Mouse (Mus musculus) adrenal gland (tissue): ENCODE data around the gene Neu1.
"Not testable (repeated sequence)": the region's sequence is repeated elsewhere in the genome, so short reads cannot be mapped to it uniquely, and the experiment has no call there.

Experiments used
- intact Hi-C: fragments of 180-260 bp; cut with DNase I; formaldehyde crosslinking; loops from one replicate; pipeline ENCODE4 v1.15.1; 2025

Neu1 gene

DNA sequence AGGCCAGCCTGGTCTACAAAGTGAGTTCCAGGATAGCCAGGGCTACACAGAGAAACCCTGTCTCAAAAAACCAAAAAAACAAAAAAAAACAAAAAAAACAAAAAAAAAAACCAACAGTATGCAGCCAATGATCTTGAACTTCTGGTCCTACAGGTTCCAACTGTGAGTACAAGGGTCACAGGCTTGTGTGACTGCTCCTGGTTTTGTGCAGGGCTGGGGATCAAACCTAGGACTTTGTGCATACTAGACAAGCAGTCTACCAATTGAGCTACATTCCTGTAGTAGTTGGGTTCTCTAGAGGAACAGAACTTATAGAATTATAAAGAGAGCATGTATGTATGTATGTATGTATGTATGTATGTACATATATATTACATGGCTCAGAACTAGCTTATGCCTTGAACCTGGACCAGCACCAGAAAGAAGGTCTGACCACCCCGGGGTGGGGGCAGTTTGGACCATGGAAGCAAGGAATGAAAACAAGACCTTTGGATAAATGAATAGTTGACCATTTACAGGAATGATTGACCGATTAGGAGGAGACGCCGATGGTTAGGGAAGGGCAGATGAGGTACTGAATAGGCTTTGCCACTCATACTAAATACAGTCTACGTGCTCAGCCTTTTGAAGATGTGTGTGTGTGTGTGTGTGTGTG, 15.6 kb downstream of the Neu1 start:
- intact Hi-C loops: no loop called here

- intact Hi-C loops: no loop called here
These were observed 16.6 kb downstream of the Neu1 start for GRCm38 (mm10) chr17:34947606-34948005.

- intact Hi-C loops: not testable (repeated sequence)
These were observed 17.9 kb downstream of the Neu1 start for GRCm38 (mm10) chr17:34948721-34949552.

DNA sequence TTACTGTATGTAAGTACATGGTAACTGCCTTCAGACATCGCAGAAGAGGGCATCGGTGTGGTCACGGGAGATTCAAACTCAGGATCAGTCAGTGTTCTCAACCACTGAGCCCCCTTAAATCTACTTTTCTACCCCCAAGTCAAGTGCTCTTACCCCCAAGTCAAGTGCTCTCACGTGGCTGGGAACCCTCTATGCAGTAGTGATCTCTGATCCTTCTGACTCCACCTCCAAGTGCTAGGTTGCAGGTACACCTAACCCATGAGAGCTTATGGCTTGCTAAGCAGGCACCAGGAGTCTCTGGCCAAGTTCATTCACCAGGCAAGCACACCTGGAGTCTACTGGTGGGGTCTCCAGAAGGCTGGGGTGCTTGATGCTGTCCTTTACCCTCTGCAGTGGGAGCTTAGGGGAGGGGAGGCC, 18.5 kb downstream of the Neu1 start:
- intact Hi-C loops: no loop called here

- intact Hi-C loops: no loop called here
These were observed 19.7 kb downstream of the Neu1 start for GRCm38 (mm10) chr17:34950514-34951455.

GRCm38 (mm10) chr17:34951636-34952377, 20.8 kb downstream of the Neu1 start:
- intact Hi-C loops: loop anchor here (2.0 kb wide), 1 partner anchor 29 kb away; the partner anchor contains the start of gene Lsm2

DNA sequence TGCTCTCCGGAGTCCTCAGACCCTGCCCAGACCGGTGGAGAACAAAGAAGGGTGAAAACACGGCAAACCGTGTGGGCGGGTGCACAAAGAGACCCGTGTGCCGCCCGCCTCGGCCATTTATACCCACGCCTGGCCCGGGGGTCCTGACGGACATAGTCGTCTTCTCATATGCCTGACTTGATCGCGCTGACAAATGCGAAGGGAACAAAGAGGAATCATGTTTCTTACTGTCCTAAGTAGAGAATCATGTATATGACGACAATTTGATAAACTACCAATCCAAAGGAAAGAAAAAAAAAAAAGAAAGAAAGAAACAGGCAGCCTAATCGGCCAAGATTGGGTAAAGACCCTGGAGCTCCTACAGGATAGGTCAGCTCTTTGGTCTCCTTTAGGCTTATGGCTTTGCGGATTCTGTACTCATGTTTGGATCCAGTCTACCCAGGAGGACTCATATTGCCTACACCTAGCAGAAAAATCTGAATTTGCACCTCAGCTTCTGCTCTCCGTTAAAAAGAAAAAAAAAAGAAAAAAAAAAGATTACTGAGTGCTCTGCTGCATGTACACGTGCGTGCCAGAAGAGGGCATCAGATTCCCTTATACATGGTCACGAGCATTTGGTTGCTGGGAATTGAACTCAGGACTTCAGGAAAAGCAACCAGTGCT, 21.5 kb downstream of the Neu1 start:
- intact Hi-C loops: loop anchor here (2.0 kb wide), 1 partner anchor 28 kb away; the partner anchor contains the start of gene Lsm2

- intact Hi-C loops: loop anchor here (2.0 kb wide), 1 partner anchor 28 kb away; the partner anchor contains the start of gene Lsm2
These were observed 22.2 kb downstream of the Neu1 start for GRCm38 (mm10) chr17:34953258-34953657.

GRCm38 (mm10) chr17:34953904-34954303, 22.9 kb downstream of the Neu1 start:
- intact Hi-C loops: loop anchor here (2.0 kb wide), 1 partner anchor 27 kb away; the partner anchor contains the start of gene Lsm2

- intact Hi-C loops: no loop called here
These were observed 23.8 kb downstream of the Neu1 start for GRCm38 (mm10) chr17:34954831-34955230.

DNA sequence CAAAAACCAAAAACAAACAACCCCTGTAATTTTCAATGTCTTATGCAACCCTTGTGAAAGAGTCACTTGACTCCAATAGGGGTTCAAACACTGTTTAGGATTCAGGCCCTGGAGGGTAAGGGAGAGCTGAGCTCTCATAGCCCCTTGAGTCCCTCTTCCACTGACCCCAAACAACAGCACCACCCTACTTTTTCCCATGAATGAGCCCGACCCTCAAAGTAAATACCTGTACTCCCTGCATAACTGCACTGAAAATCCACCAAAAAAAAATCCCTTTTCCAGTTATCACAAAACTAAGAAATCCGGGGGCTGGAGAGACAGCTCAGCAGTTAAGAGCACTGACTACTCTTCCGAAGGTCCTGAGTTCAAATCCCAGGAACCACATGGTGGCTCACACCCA, 24.8 kb downstream of the Neu1 start:
- intact Hi-C loops: no loop called here

DNA sequence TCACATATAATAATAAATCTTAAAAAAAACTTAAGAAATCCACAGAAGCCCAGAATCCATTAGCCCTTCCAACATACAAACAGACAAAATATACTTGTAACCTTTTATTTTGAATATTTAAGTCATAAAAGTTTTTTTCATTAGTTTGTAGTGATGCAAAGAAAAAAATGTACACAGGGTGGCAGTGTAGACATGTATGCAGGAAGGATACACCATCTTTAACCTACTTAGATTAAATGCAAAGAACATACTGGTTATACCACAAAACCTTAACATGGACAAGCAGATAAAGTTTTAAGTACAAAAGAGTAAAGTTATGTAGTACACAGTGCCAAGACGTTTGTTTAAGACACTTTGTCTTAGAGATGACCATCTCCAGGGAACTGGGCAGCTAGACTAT, 25.3 kb downstream of the Neu1 start:
- intact Hi-C loops: no loop called here

DNA sequence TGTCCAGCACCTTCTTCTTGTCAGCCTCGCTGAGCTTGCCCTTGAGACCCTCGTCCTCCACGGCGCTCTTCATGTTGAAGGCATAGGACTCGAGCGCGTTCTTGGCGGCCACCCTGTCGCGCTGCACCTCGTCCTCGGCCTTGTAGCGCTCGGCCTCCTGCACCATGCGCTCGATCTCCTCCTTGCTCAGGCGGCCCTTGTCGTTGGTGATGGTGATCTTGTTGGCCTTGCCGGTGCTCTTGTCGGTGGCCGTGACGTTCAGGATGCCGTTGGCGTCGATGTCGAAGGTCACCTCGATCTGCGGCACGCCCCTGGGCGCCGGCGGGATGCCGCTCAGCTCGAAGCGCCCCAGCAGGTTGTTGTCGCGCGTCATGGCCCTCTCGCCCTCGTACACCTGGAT, 26.2 kb downstream of the Neu1 start:
- intact Hi-C loops: not testable (repeated sequence)

- intact Hi-C loops: not testable (repeated sequence)
These were observed 26.9 kb downstream of the Neu1 start for GRCm38 (mm10) chr17:34957966-34958365.

GRCm38 (mm10) chr17:34958734-34959129, 27.7 kb downstream of the Neu1 start:
- intact Hi-C loops: not testable (repeated sequence)

- intact Hi-C loops: not testable (repeated sequence)
These were observed 28.2 kb downstream of the Neu1 start, which contains the start of gene Hspa1b for GRCm38 (mm10) chr17:34959130-34959778. Gene Hspa1b (minus strand): TSS chr17:34959238.

- intact Hi-C loops: no loop called here
These were observed 28.9 kb downstream of the Neu1 start for GRCm38 (mm10) chr17:34959881-34960515.

DNA sequence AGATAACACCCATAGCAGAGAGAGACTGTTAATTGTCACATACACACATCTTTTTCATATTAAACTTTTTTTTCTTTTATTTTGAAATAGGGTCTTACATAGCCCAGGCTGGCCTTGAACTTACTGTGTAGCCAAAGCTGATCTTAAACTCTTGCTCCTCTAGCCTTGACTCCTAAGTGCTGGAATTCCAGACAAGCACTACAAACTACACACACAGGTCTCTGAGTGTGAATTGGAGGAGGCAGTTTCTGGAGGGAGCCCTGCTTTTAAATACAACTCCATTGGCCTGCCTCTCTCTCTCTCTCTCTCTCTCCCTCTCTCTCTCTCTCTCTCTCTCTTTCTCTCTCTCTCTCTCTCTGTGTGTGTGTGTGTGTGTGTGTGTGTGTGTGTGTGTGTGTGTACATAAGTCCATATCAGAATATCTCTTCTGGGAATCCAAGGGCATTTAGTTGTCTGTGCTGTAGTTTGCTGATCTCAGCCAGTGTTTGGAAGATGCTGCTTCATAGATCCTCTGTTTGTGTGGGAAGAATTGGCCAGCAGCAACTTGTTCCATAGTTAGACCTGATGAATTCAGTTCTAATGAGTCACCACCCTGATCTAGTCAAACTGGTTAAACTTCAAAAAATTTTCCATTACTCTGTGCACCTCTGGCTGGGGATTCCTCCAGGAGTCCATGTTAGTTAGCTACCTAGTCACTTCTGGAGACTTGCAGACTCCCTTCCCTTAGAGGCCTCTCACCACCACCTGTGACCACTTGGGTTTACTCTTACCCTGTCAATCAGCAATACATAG, 29.8 kb downstream of the Neu1 start:
- intact Hi-C loops: no loop called here
